9 mouse cellular contexts compared by ENCODE assay signal in the genomic region with DNA sequence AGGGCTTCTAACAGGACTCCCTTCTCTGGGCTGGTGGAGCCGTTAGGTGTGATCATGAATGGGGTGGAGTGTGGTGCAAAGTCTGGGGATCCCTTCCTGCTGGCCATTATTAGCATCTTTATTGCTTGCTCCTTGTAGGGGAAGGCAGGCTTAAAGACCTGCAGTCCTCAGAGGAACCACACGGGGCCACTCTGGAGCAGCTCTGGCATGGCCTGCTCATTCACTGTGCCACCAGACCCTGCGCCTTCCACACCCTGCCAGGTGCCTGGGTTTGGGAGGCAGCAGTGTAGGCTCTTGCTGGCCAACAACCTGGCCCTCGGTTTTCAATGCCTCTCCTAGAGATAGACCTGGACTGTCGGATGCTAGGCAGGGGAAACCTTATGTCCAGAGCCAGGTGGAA. TPM values are rescaled to one million over a fixed set of nuclear protein-coding genes. Genes with fewer than 3 reads are reported as not detected.
DNase-seq lines count a peak whose midpoint lies in the region; ATAC-seq lines count a peak whose summit lies in the region.
"Had no signal": no experiment of that assay in that cellular context is flagged by ENCODE, and none has a peak within 500 bp of the region (broad histone marks: within the 10 kb centered on the region; RNA-seq: fewer than 3 reads in every experiment).

No protein-coding gene starts in this region.

- H3K27me3 ChIP-seq in hindbrain, embryonic 11.5 days (ENCODE audit: control insufficient read depth, insufficient read depth, low read length) = no peaks in the 10 kb centered on the region

- WGBS in hindbrain, embryonic 11.5 days = 3% methylated on average over 5 of the region's 5 CpGs

- H3K9ac ChIP-seq in hindbrain, embryonic 11.5 days (ENCODE audit: low read depth, low read length) = no peak overlapping the region

- no peak overlapping the region for H3K27ac ChIP-seq in hindbrain, embryonic 11.5 days (ENCODE audit: low read depth, low read length)

- H3K4me3 ChIP-seq in hindbrain, embryonic 11.5 days (ENCODE audit: low read depth, low read length) = no peak overlapping the region
- H3K4me3 ChIP-seq: myocyte had no signal

- H3K9me3 ChIP-seq in hindbrain, embryonic 11.5 days (ENCODE audit: control insufficient read depth, low read length) = no peaks in the 10 kb centered on the region

- DNase-seq in ZHBTc4 (ENCODE audit: low read depth, low spot score) = peak; percentile 85
- peak; percentile 96 for DNase-seq in cerebellum, adult 9-11 months
- DNase-seq in frontal cortex, adult 2 months (ENCODE audit: extremely low spot score in 1 of 2, low spot score in 1 of 2) = peak; percentile 44 to 92
- DNase-seq in hindbrain, embryonic 11.5 days (ENCODE audit: low spot score) = peak; percentile 91
- peak; percentile 79 for DNase-seq in layer of hippocampus, adult 9-10 months (ENCODE audit: low spot score)
- DNase-seq in lung, postnatal 14 days = peak; percentile 88
- DNase-seq in right cerebral cortex, adult 18-20 months = peak; percentile 81

- ATAC-seq in hindbrain, embryonic 11.5 days (ENCODE audit: low FRiP score) = peak; percentile 79
- no peak for ATAC-seq in activated CD4-positive, CD25-positive, alpha-beta regulatory T cell, adult 4 months

- H3K4me1 ChIP-seq in hindbrain, embryonic 11.5 days (replicated peaks; ENCODE audit: control insufficient read depth, insufficient read depth, low read length) = peaks cover 3% of the 10 kb centered on the region; the same call in 1 of the 2 replicates

- no peaks in the 10 kb centered on the region for H3K36me3 ChIP-seq in hindbrain, embryonic 11.5 days (ENCODE audit: control insufficient read depth, insufficient read depth, low read length)

- no peak overlapping the region for H3K4me2 ChIP-seq in hindbrain, embryonic 11.5 days (replicated peaks; ENCODE audit: low read depth, low read length)

RNA-seq across cellular contexts. Expression of gene Eml1, which starts 7.0 kb away (rescaled TPM):
- polyA plus RNA-seq in frontal cortex, adult 2 months (2012; rRNA removed) = 49.3 and 57.7 TPM in 2 replicates
- 91.3 and 107 TPM in 2 replicates for polyA plus RNA-seq in hindbrain, embryonic 11.5 days (2014; fragmentation: Nextera tagmentation; extraction: Ambion mirVana)
- under 1 TPM in 1 of 2 experiments, not detected in 1; 0.38 TPM for polyA plus RNA-seq in activated CD4-positive, CD25-positive, alpha-beta regulatory T cell, adult 4 months (2017; shearing (Covaris generic))

RNA-seq across cellular contexts. Expression of gene Cyp46a1, which starts 29.6 kb away (rescaled TPM):
- 377 and 384 TPM in 2 replicates for polyA plus RNA-seq in frontal cortex, adult 2 months (2012; rRNA removed)
- polyA plus RNA-seq in hindbrain, embryonic 11.5 days (2014; fragmentation: Nextera tagmentation; extraction: Ambion mirVana) = 11.0 and 11.7 TPM in 2 replicates
- not detected for polyA plus RNA-seq in activated CD4-positive, CD25-positive, alpha-beta regulatory T cell, adult 4 months (2017; shearing (Covaris generic))

RNA-seq across cellular contexts. Expression of gene Hhipl1, which starts 57.7 kb away (rescaled TPM):
- 10.3 and 10.6 TPM in 2 replicates for polyA plus RNA-seq in frontal cortex, adult 2 months (2012; rRNA removed)
- polyA plus RNA-seq in hindbrain, embryonic 11.5 days (2014; fragmentation: Nextera tagmentation; extraction: Ambion mirVana) = 1.2 and 1.8 TPM in 2 replicates
- under 1 TPM in 1 of 2 experiments, not detected in 1; 0.08 TPM for polyA plus RNA-seq in activated CD4-positive, CD25-positive, alpha-beta regulatory T cell, adult 4 months (2017; shearing (Covaris generic))

Comparison
In these comparisons a context has a peak if more than half of its experiments do, and no peak if none do; other contexts are left out.
1. RNA of gene Eml1, which starts 7.0 kb away (polyA plus RNA-seq): 91.3 to 107 TPM in hindbrain, embryonic 11.5 days and 49.3 to 57.7 TPM in frontal cortex, adult 2 months; 0.38 TPM in activated CD4-positive, CD25-positive, alpha-beta regulatory T cell, adult 4 months; every median in the first group is over 10 times any median in the second.
2. RNA of gene Cyp46a1, which starts 29.6 kb away (polyA plus RNA-seq): 377 to 384 TPM in frontal cortex, adult 2 months; 11.0 to 11.7 TPM in hindbrain, embryonic 11.5 days and not detected in activated CD4-positive, CD25-positive, alpha-beta regulatory T cell, adult 4 months; every median in the first group is over 10 times any median in the second.
3. Peak in every context shown above with its lines, with median percentiles within 50 percentile points of each other: DNase-seq.